Mouse (Mus musculus) urinary bladder, postnatal 0 days (tissue): ENCODE data around the gene Ccdc114. TPM values are rescaled to one million over a fixed set of nuclear protein-coding genes. Genes with fewer than 3 reads are reported as not detected.

Experiments
- polyA plus RNA-seq: library from polyadenylated mRNA; unstranded; fragments of >200 nt; fragmentation: Nextera tagmentation; extraction: Ambion mirVana; gene quantifications from 2 replicates; pipeline ENCODE4 v1.2.1, GENCODE M21; 2015

The Ccdc114 gene
- 1.4 and 1.5 TPM in 2 replicates for polyA plus RNA-seq

DNA sequence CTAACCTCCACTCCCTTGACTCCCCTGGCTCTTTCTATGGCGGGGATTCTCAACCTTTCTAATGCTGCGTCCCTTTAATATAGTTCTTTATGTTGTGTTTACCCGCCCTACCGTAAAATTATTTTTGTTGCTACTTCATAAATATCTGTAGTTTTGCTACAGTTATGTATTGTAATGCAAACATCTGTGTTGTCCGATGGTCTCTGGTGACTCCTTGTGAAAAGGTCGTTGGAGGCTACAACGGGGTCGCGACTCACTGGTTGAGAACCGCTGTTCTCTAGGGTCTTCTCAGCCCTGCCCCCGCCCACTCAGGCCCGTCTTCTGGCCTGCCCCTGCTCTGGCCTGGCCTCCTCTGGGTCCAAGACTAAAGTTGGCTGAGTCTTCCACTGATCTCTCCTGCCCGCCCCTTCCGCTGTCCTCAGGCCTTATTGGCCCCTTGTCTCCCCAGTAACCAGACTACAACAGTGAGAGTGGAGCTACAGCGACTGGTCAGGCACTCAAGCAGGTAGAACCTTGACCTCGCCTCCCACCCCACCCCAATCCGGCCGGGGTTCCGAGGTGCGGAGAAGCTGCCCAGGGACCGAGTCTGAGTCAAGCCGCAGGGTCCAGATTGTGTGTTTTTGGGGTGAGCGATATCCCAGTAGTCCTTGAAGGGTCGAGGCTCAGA lies at the start of gene Ccdc114:
Ccdc114 (plus strand) TSS at position 311 of the 667 bp plus-strand sequence.

GRCm38 (mm10) chr7:45878278-45878677 lies 45.6 kb upstream of the Ccdc114 start, which contains the start of gene Grin2d:
TSS of gene Grin2d (minus strand) at chr7:45878378.

DNA sequence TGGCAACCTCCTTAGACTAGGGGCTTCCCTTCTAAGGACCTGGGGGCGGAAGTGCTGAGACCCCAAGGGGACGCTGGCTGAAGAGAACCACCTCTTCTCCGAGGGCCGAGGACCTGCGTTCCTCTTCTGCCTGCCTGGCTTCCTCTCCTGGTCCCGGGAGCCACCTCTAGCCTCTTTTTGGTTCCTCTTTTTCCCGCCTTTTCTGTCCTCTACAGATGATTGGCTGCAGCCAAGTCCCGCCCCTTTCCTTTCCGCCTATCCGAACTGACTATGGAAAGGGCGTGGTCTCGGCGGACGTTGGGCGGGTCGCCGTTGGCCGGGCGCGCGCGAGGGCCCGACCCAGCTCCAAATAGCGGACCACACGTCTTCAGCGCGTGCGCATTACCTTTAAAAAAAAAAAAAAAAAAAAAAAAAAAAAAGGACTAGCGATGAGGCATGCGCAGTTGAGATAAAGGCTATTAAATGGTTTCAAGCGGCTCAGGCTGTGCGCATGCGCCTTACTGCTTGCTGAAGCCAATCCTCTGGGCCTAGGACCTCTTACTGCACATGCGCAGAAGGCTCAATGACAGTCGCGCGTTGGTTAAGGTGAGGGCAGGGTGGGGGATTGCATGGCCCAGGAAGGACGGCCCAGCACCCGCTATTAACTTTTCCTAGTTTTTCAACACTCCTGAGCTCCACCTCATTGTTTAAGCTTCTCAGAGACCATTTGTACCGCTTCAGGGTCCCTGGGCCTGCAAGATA lies 27.2 kb upstream of the Ccdc114 start, which contains the start of the genes Syngr4 and Tmem143:
Syngr4 (minus strand) TSS at position 198 of the 741 bp plus-strand sequence.
Tmem143 (plus strand) TSS at position 425 of the 741 bp plus-strand sequence.

GRCm38 (mm10) chr7:45921242-45921621 lies 2.6 kb upstream of the Ccdc114 start, which contains the start of gene Emp3:
TSS of gene Emp3 (minus strand) at chr7:45921404.

Other genes with a start within 250 kb of the Ccdc114 start
- not detected in 2 replicates for gene Ntn5, start 240.1 kb upstream of the Ccdc114 start, polyA plus RNA-seq
- 0.10 TPM in 1 of 2 replicates, not detected in the other for gene Sec1, start 229.7 kb upstream of the Ccdc114 start, polyA plus RNA-seq
- 3.4 and 4.0 TPM in 2 replicates for gene Car11, start 224.2 kb upstream of the Ccdc114 start, polyA plus RNA-seq
- 4.3 and 5.1 TPM in 2 replicates for gene Dbp, start 219.0 kb upstream of the Ccdc114 start, polyA plus RNA-seq
- 683 and 783 TPM in 2 replicates for gene Rpl18, start 208.6 kb upstream of the Ccdc114 start, polyA plus RNA-seq
- 15.2 and 16.7 TPM in 2 replicates for gene Sphk2, start 206.1 kb upstream of the Ccdc114 start, polyA plus RNA-seq
- 0.64 and 0.82 TPM in 2 replicates for gene Fam83e, start 202.9 kb upstream of the Ccdc114 start, polyA plus RNA-seq
- gene Spaca4, start 198.3 kb upstream of the Ccdc114 start, polyA plus RNA-seq, result not detected in 2 replicates
- 0.10 and 0.21 TPM in 2 replicates for gene Lmtk3, start 140.3 kb upstream of the Ccdc114 start, polyA plus RNA-seq
- 0.40 and 0.69 TPM in 2 replicates for gene Sult2b1, start 139.4 kb upstream of the Ccdc114 start, polyA plus RNA-seq
- 49.2 and 49.5 TPM in 2 replicates for gene Cyth2, start 109.5 kb upstream of the Ccdc114 start, polyA plus RNA-seq
- 0.16 and 0.28 TPM in 2 replicates for gene Kcnj14, start 99.3 kb upstream of the Ccdc114 start, polyA plus RNA-seq
- 27.8 and 30.1 TPM in 2 replicates for gene Grwd1, start 93.1 kb upstream of the Ccdc114 start, polyA plus RNA-seq
- gene Kdelr1, start 51.3 kb upstream of the Ccdc114 start, polyA plus RNA-seq, result 59.9 and 61.7 TPM in 2 replicates
- 0.65 and 0.74 TPM in 2 replicates for gene Grin2d, start 45.7 kb upstream of the Ccdc114 start, polyA plus RNA-seq
- gene Syngr4, start 27.4 kb upstream of the Ccdc114 start, polyA plus RNA-seq, result 0.39 and 0.41 TPM in 2 replicates
- 3.6 and 4.0 TPM in 2 replicates for gene Tmem143, start 27.1 kb upstream of the Ccdc114 start, polyA plus RNA-seq
- 311 and 437 TPM in 2 replicates for gene Emp3, start 2.7 kb upstream of the Ccdc114 start, polyA plus RNA-seq
- gene Abcc6, start 106.2 kb downstream of the Ccdc114 start, polyA plus RNA-seq, result not detected in 2 replicates
- 20.3 and 20.5 TPM in 2 replicates for gene Nomo1, start 109.6 kb downstream of the Ccdc114 start, polyA plus RNA-seq
- not detected in 2 replicates for gene Kcnj11, start 176.7 kb downstream of the Ccdc114 start, polyA plus RNA-seq